Comparison of ENCODE assay signal across 8 mouse cellular contexts in genomic region chr1:93343504-93344047, GRCm38 (mm10). TPM values are rescaled to one million over a fixed set of nuclear protein-coding genes. Genes with fewer than 3 reads are reported as not detected.
DNase-seq lines count a peak whose midpoint lies in the region; ATAC-seq lines count a peak whose summit lies in the region.

No protein-coding gene starts in this region.

- WGBS in hindbrain, embryonic 13.5 days: under 1% methylated on average over 39 of the region's 39 CpGs

- peaks cover 25% of the 10 kb centered on the region for H3K36me3 ChIP-seq in hindbrain, embryonic 13.5 days

- no peaks in the 10 kb centered on the region for H3K9me3 ChIP-seq in hindbrain, embryonic 13.5 days

- H3K9ac ChIP-seq in hindbrain, embryonic 13.5 days: peak overlapping the region; percentile 85

- ATAC-seq in hindbrain, embryonic 13.5 days (ENCODE audit: low FRiP score): peak; percentile 97

- H3K27me3 ChIP-seq in hindbrain, embryonic 13.5 days: no peaks in the 10 kb centered on the region

- H3K4me2 ChIP-seq in hindbrain, embryonic 13.5 days: peak overlapping the region; percentile 90

- peak overlapping the region; percentile 87 for H3K4me3 ChIP-seq in hindbrain, embryonic 13.5 days

- peak overlapping the region; percentile 81 for H3K27ac ChIP-seq in hindbrain, embryonic 13.5 days

- peak; percentile 99 for DNase-seq in R1 (ENCODE audit: low read depth, low spot score)
- peak; percentile 96 for DNase-seq in cerebellum, postnatal 14 days
- peak; percentile 93 for DNase-seq in frontal cortex, postnatal 14 days (ENCODE audit: low spot score in 2 of 2)
- peak; percentile 80 to 82 for DNase-seq in layer of hippocampus, postnatal 25 days (ENCODE audit: extremely low spot score in 1 of 2, low spot score in 1 of 2)
- peak; percentile 97 for DNase-seq in lung, postnatal 36 days
- peak; percentile 97 for DNase-seq in right cerebral cortex, adult 18-20 months
- DNase-seq in urinary bladder, postnatal 14 days (ENCODE audit: low spot score): peak; percentile 95

- H3K4me1 ChIP-seq in hindbrain, embryonic 13.5 days (replicated peaks): peaks cover 25% of the 10 kb centered on the region

RNA-seq across cellular contexts. Expression of gene Pask, which starts 0.3 kb away (rescaled TPM):
- polyA plus RNA-seq in hindbrain, embryonic 13.5 days (2015; fragmentation: Nextera tagmentation; extraction: Ambion mirVana): 6.5 and 7.0 TPM in 2 replicates
- 1 to 10 TPM; 2.8 to 3.0 TPM for total RNA-seq in layer of hippocampus, postnatal 25 days (2021)

RNA-seq across cellular contexts. Expression of gene Ppp1r7, which starts 0.9 kb away (rescaled TPM):
- polyA plus RNA-seq in hindbrain, embryonic 13.5 days (2015; fragmentation: Nextera tagmentation; extraction: Ambion mirVana): 50.0 and 57.5 TPM in 2 replicates
- 10 to 100 TPM; 68.2 to 75.4 TPM for total RNA-seq in layer of hippocampus, postnatal 25 days (2021)

RNA-seq across cellular contexts. Expression of gene Ano7, which starts 30.2 kb away (rescaled TPM):
- 0.14 and 0.27 TPM in 2 replicates for polyA plus RNA-seq in hindbrain, embryonic 13.5 days (2015; fragmentation: Nextera tagmentation; extraction: Ambion mirVana)
- under 1 TPM in 1 of 2 experiments, not detected in 1; 0.09 TPM for total RNA-seq in layer of hippocampus, postnatal 25 days (2021)

RNA-seq across cellular contexts. Expression of gene Mterf4, which starts 37.9 kb away (rescaled TPM):
- polyA plus RNA-seq in hindbrain, embryonic 13.5 days (2015; fragmentation: Nextera tagmentation; extraction: Ambion mirVana): 35.8 and 36.2 TPM in 2 replicates
- 10 to 100 TPM; 22.6 to 23.1 TPM for total RNA-seq in layer of hippocampus, postnatal 25 days (2021)

Comparison
In these comparisons a context has a peak if more than half of its experiments do, and no peak if none do; other contexts are left out.
1. Peak in every context shown above with its lines: DNase-seq, ATAC-seq, H3K4me3 ChIP-seq and H3K27ac ChIP-seq.